Mouse (Mus musculus): ENCODE data around the gene Sema3e.

The Sema3e gene

GRCm38 (mm10) chr5:14089875-14090608 is 65.0 kb downstream of the Sema3e start:
- no peak for DNase-seq

DNA sequence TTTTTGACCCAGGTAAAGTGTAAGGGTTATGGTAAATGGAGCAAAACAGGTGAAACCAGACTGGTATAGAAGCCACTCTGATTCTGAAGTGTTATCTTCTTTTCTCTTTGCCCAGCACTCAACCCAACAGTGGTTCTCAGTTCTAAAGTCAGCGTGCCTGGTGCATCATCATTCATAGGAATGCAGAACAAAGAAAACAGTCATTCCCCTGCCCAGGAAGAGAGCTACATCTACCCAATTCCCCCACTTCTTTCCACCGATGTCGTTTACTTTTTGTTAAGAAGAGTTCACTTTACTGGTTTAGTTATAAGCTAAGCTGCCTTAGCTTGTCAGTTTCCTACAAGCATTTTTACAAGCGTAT is 65.5 kb downstream of the Sema3e start:
- no peak for DNase-seq

- DNase-seq: no peak
Measured at GRCm38 (mm10) chr5:14092262-14092776, 67.2 kb downstream of the Sema3e start.

GRCm38 (mm10) chr5:14096196-14096595 is 71.1 kb downstream of the Sema3e start:
- DNase-seq: no peak

GRCm38 (mm10) chr5:14098677-14099076 is 73.6 kb downstream of the Sema3e start:
- DNase-seq: no peak

DNA sequence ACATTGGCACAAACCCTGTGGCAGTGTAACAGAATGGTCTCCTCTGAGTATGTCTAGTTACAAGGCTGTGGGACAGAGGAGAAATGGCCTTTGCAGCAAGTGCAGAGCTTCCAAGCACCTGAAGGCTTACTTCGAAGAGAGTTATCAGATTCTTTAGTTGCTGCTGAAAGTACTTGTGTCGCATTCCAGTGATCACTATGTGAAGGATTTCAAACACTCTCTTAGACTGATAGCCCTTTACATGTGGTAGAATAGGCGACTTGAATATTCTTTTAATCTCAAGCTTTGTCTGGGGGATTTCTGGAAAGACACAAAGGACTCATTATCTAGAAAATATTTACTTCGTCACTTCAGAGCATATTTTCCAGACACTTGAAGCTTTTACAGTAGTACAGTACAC is 82.3 kb downstream of the Sema3e start:
- no peak for DNase-seq

DNA sequence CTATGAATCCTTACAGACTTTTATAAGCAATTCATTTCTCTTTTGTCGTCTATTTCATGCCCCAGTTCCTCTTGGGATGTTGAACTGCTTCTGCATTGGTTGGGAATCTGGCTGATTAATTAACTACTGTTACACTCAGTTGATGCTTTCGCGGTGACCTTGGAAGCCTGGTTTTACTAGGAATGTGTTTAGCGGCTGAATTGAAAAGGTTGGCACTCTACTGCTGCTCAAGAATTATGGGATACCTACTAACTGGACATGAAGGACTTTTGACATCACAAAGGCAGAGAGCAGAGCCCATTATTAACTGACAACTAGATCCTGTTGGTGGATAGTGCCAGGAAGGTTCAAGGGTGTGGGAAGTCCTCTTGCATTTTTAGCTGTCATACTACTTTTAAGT is 83.9 kb downstream of the Sema3e start:
- no peak for DNase-seq

DNA sequence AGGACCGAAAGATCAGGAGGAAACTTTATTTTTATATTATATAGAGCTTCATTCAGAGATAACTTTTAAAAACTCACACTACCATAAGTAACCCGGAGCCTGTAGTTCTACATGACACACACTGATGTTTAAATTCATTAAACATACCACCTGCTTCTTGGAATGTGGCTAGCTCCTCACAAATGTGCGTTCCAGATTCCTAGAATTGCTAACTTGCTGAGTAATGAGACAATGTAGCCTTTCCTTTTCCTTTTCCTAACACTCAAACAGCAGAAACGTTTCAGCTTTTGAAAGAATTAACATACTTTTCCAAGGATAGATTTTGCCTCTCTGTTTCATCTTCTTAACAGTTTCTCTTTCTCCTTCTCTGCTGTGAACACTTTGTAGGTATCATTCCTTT is 86.3 kb downstream of the Sema3e start:
- DNase-seq: no peak

- DNase-seq: no peak
Measured at GRCm38 (mm10) chr5:14121902-14122301, 96.8 kb downstream of the Sema3e start.

DNA sequence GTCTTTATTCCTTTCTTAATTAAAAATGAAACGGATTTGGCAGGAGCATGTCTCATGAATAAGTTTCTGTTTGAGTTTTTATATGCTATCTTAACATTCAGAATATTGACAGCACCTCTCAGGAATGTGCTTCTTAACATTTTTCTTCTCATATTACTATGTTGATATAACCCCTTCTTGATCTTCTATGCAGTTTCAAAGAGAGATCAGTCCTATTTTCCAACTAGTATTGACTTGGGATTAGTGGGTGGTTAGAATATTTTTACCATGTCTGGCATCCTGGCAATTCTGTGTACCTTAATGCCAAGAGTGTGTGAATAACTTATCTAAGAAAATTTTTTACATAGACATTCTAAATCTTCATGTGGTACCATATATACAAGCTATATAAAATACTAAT is 101.5 kb downstream of the Sema3e start:
- DNase-seq: no peak

GRCm38 (mm10) chr5:14135929-14136328 is 110.9 kb downstream of the Sema3e start:
- no peak for DNase-seq

DNA sequence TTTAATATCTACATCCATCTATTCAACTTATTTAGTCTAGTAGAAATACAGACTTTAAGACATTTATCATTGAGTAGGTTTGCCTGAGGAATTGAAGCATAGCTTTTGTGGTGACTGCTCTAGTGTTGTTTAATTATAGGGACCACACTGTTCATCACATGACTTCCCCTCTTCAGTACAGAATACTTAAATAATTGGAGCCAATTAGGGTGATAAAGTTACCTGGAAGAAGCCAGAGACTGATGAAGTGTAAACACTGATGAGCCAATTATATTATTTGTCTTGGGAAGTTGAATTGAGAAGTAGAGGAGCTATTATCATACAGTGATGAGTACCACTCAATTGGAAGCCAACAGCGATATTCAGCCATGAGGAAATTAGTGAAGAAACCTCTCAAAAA is 113.6 kb downstream of the Sema3e start:
- DNase-seq: no peak

- DNase-seq: no peak
Measured at GRCm38 (mm10) chr5:14162579-14162978, 137.5 kb downstream of the Sema3e start.

DNA sequence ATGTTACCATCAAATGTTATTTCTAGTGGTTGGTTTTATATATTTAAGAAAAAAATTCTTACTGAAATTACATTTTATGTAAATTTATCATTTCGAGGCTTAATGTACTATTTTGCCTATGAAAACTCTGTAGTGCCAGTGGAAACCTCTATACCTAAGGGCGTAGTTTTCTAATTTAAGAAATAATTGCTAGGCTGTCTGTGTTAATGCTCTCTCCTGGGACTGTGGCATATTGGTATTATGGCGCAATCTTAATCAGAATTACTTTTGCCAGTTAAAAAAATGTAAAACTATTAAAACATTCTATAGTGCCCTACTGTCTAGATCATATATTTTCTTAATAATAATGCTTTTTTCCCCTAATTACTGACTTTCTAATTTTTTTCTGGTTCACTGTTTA is 138.2 kb downstream of the Sema3e start:
- no peak for DNase-seq

- no peak for DNase-seq
Measured at GRCm38 (mm10) chr5:14167776-14168175, 142.7 kb downstream of the Sema3e start.

GRCm38 (mm10) chr5:14173355-14174183 is 148.5 kb downstream of the Sema3e start:
- no peak for DNase-seq

DNA sequence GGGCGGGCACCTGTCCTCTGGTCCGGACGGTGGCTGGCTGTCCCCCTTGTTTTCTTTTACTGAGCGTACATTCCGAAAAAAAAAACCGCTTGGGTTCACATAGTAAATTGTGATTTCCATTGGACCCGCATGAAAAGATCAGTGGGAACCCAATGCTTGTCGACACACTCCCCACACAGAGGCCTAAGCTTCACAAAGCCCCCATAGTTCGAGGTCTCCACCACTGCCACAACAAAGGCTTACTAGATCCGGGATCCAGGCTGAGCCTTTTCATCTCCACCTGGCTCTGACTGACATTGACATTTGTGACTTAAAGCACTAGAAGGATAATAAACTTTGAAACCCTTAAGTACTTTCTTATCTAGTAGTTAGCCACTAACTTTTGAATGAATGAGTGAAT is 155.5 kb downstream of the Sema3e start:
- DNase-seq: no peak

DNA sequence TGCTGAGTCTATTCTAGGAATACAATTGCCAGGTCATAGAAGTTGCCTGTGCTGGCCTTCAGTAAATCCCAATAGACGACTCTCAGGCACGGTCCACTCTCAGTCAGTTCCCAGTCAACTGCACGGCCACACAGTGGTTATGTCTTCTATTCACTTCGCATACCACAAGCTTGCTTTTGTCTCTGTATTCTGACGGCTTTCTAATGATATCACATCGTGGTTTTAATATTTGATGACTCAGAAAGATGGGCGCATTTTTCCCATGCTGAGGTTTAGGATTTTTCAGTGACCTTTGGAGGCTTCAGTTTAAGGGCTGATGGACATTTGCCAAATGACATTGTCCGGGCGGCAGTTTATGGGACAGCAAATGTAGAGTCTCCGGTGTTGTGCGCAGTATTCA is 157.1 kb downstream of the Sema3e start:
- DNase-seq: no peak

DNA sequence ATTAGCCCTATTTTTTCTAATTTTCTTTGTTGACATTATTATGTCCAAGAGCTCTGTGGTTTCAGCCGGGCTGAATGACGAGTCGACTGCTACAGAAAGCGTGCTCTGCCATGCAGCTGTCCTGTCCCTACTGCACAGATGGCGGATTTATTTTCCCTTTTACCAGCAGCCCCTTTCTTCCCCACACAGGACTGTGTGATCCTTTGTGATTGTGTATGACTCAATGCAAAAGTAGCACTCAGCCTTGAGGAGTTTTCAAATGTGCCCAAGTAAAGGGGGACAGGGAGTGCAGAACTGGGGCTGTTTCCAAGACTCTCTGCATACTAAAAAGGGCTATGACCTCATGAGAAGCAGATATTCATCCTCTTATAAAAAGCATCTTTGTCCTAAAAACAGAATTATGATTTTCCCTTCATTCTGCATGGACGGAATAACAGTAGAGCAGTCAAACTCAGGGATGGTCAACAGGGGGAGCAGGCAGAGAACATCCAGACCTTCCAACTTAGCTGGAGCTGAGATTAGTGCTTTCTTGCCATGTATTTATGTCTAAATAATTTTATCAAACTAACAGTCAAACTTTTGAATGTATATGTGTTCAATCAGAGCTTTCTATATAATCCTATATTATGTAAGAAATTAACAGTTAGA is 170.2 kb downstream of the Sema3e start:
- DNase-seq: no peak

DNA sequence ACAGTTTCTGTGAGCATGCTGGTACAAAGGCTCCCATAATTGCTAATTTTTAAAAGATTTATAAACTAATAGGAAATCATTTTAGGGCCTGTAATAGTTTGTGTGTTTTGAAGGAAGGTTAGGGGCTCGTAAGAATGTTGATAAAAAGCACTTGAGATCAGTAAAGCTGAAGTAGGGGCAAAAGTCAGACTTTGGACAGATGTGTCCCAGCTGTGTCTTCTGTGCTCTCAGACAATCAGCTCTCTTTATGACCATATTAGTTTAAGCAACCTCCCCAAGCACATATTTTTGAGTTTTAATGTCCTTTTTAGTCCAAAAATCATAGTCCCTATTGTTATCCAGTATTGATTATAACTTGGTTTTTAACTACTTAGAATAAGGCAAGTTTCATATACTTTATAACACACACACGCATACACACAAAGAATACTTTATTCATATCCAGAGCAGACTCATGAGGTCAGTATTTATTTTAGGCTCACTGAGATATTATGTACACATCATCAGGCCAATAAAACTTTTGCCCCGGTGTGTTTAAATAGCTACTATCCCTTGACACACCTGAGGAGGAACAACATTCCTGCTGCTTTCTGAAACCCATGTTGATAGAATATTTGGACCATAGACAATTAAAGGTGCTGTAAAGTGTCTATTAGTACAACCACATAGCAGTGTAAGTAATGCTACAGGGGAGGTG is 173.4 kb downstream of the Sema3e start:
- DNase-seq: no peak

DNA sequence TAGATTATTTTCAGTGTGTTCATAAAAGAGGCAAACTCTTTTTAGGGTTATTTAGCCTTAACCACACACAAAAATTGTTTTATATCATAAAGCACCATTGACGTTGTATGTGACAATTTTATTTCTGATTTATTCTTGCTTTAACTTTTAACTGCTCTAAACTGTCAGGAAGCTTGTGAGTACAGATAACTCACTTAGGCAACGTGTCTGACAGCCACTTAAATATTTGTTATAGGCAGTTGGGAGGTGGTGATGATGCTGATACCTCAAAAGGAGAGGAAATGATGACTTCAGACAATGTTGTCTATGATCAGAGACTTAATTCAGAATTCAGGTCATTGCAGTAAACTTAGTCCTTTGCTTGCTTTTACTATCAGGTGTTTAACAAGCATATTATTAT is 181.7 kb downstream of the Sema3e start:
- DNase-seq: no peak

GRCm38 (mm10) chr5:14209962-14210361 is 184.9 kb downstream of the Sema3e start:
- DNase-seq: no peak

DNA sequence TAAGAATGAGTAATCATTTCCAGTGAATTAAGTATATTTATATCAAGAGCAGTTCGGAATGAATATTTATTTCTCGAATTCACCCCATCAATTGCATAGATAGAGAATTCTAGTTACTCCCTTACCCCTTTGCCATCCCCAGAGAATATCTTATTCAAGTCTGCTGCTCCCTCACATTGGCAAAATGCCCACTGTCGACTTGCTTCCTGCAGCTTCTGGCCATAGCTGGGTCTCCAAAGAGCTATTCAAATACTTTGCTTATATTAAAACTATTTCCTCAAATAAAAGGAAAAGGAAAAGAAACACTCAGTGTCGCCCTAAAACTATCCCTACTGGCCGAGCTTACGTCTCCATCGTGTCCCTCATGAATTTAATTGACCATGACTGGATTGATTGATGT is 191.1 kb downstream of the Sema3e start:
- no peak for DNase-seq
